Mouse (Mus musculus) neural tube, embryonic 11.5 days (tissue): Measurements from ENCODE around the gene Zmym3. TPM values are rescaled to one million over a fixed set of nuclear protein-coding genes. Genes with fewer than 3 reads are reported as not detected.

ENCODE experiments used
- polyA plus RNA-seq: library from polyadenylated mRNA; unstranded; fragments of >200 nt; fragmentation: Nextera tagmentation; extraction: Ambion mirVana; gene quantifications from 2 replicates; pipeline ENCODE4 v1.2.1, GENCODE M21; 2014

Gene Zmym3
- polyA plus RNA-seq, 1 experiment from 2014 or later: 25.7 TPM

Other genes starting within 250 kb of the Zmym3 start
- 56.4 and 61.1 TPM in 2 replicates for gene Snx12, start 198.3 kb downstream of the Zmym3 start, polyA plus RNA-seq
- gene Foxo4, start 166.3 kb downstream of the Zmym3 start, polyA plus RNA-seq: 2.7 and 2.9 TPM in 2 replicates
- gene Gm614, start 156.9 kb downstream of the Zmym3 start, polyA plus RNA-seq: not detected in 2 replicates
- 4.2 and 4.4 TPM in 2 replicates for gene Il2rg, start 152.6 kb downstream of the Zmym3 start, polyA plus RNA-seq
- gene Gm20489, start 151.8 kb downstream of the Zmym3 start, polyA plus RNA-seq: not detected in 2 replicates
- 37.1 and 41.2 TPM in 2 replicates for gene Med12, start 146.8 kb downstream of the Zmym3 start, polyA plus RNA-seq
- 24.0 and 25.1 TPM in 2 replicates for gene Nlgn3, start 121.7 kb downstream of the Zmym3 start, polyA plus RNA-seq
- gene Gjb1, start 44.5 kb downstream of the Zmym3 start, polyA plus RNA-seq: not detected in 2 replicates
- gene Nono, start 8.5 kb upstream of the Zmym3 start, polyA plus RNA-seq: 628 and 659 TPM in 2 replicates
- gene Itgb1bp2, start 28.2 kb upstream of the Zmym3 start, polyA plus RNA-seq: 6.0 and 7.2 TPM in 2 replicates
- 22.3 and 24.4 TPM in 2 replicates for gene Taf1, start 111.9 kb upstream of the Zmym3 start, polyA plus RNA-seq
- 232 and 246 TPM in 2 replicates for gene Ogt, start 219.2 kb upstream of the Zmym3 start, polyA plus RNA-seq